Mouse (Mus musculus): ENCODE data around the gene Ugt1a6b.
A peak's percentile ranks its signal among the peaks of the same experiment; 100 is the strongest.

Gene Ugt1a6b

GRCm38 (mm10) chr1:88224029-88224776 lies 121.2 kb downstream of the Ugt1a6b start:
- DNase-seq (ENCODE audit: low spot score), result peak; percentile 79

- DNase-seq (ENCODE audit: low spot score), result peak; percentile 5
These were observed 122.2 kb downstream of the Ugt1a6b start for GRCm38 (mm10) chr1:88225301-88225700.

GRCm38 (mm10) chr1:88225741-88226140 lies 122.7 kb downstream of the Ugt1a6b start:
- peak; percentile 1 for DNase-seq (ENCODE audit: low spot score)

- peak; percentile 2 for DNase-seq (ENCODE audit: low spot score)
These were observed 123.8 kb downstream of the Ugt1a6b start, which contains the start of gene Mroh2a for GRCm38 (mm10) chr1:88226670-88227379. Gene Mroh2a (plus strand): TSS chr1:88226986.

- peak; percentile 2 for DNase-seq (ENCODE audit: low spot score)
These were observed 124.4 kb downstream of the Ugt1a6b start for GRCm38 (mm10) chr1:88227482-88227881.

GRCm38 (mm10) chr1:88228121-88228520 lies 125.1 kb downstream of the Ugt1a6b start:
- peak; percentile 7 for DNase-seq (ENCODE audit: low spot score)

GRCm38 (mm10) chr1:88229566-88229965 lies 126.5 kb downstream of the Ugt1a6b start:
- DNase-seq (ENCODE audit: low spot score), result no peak

GRCm38 (mm10) chr1:88229986-88230385 lies 126.9 kb downstream of the Ugt1a6b start:
- peak; percentile 20 for DNase-seq (ENCODE audit: low spot score)

- DNase-seq (ENCODE audit: low spot score), result peak; percentile 7
These were observed 127.4 kb downstream of the Ugt1a6b start for GRCm38 (mm10) chr1:88230421-88230820.

- peak; percentile 11 for DNase-seq (ENCODE audit: low spot score)
These were observed 128.1 kb downstream of the Ugt1a6b start for GRCm38 (mm10) chr1:88230981-88231802.

GRCm38 (mm10) chr1:88231803-88232499 lies 128.9 kb downstream of the Ugt1a6b start:
- peak; percentile 11 for DNase-seq (ENCODE audit: low spot score)

GRCm38 (mm10) chr1:88232664-88233380 lies 129.8 kb downstream of the Ugt1a6b start:
- no peak for DNase-seq (ENCODE audit: low spot score)

- DNase-seq (ENCODE audit: low spot score), result no peak
These were observed 130.6 kb downstream of the Ugt1a6b start for GRCm38 (mm10) chr1:88233421-88234247.

GRCm38 (mm10) chr1:88234248-88234610 lies 131.2 kb downstream of the Ugt1a6b start:
- DNase-seq (ENCODE audit: low spot score), result no peak

GRCm38 (mm10) chr1:88234646-88235045 lies 131.6 kb downstream of the Ugt1a6b start:
- no peak for DNase-seq (ENCODE audit: low spot score)

- DNase-seq (ENCODE audit: low spot score), result no peak
These were observed 132.2 kb downstream of the Ugt1a6b start for GRCm38 (mm10) chr1:88235046-88235893.

GRCm38 (mm10) chr1:88235894-88236415 lies 132.9 kb downstream of the Ugt1a6b start:
- DNase-seq (ENCODE audit: low spot score), result no peak

- DNase-seq (ENCODE audit: low spot score), result no peak
These were observed 134.3 kb downstream of the Ugt1a6b start for GRCm38 (mm10) chr1:88237311-88237710.

- no peak for DNase-seq (ENCODE audit: low spot score)
These were observed 135.7 kb downstream of the Ugt1a6b start for GRCm38 (mm10) chr1:88238771-88239170.

All from ovary, adult 18-20 months (tissue).